Mouse (Mus musculus) MEL (cell line): Measurements from ENCODE around the gene Cotl1.

Source experiments
- BHLHE40 ChIP-seq: IDR thresholded peaks from 2 replicates; pipeline ENCODE4 v1.6.1; 2012; ENCODE audit warnings: low read depth, mild to moderate bottlenecking, inconsistent platforms, low read length, improper control_type of control experiment, borderline replicate concordance
- CHD1 ChIP-seq: IDR thresholded peaks from 2 replicates; pipeline ENCODE4 v1.6.1; 2012; ENCODE audit warnings: low read depth, mild to moderate bottlenecking, inconsistent platforms, low read length, improper control_type of control experiment
- CHD2 ChIP-seq: IDR thresholded peaks from 2 replicates; pipeline ENCODE4 v1.6.1; 2011; ENCODE audit warnings: low read length, improper control_type of control experiment
- CTCF ChIP-seq, 3 experiments: IDR thresholded peaks in 2 of 3; conservative IDR thresholded peaks in 1 of 3; 2 replicates each; pipeline ENCODE4 v1.5.1; 2011 to 2012; ENCODE audit warnings: low read length in 3 of 3, low read depth in 2 of 3, mild to moderate bottlenecking in 2 of 3, improper control_type of control experiment in 1 of 3, inconsistent platforms in 1 of 3, mixed read lengths in 1 of 3, moderate library complexity in 1 of 3; ENCODE audit not compliant: control insufficient read depth in 1 of 3, insufficient read depth in 1 of 3, poor library complexity in 1 of 3, severe bottlenecking in 1 of 3
- EP300 ChIP-seq, 2 experiments: IDR thresholded peaks; 2 replicates each; pipeline ENCODE4 v1.6.1; 2011; ENCODE audit warnings: improper control_type of control experiment in 2 of 2, low read length in 2 of 2, low read depth in 1 of 2, mild to moderate bottlenecking in 1 of 2
- MAFK ChIP-seq: IDR thresholded peaks from 2 replicates; pipeline ENCODE4 v1.6.1; 2011; ENCODE audit warnings: low read depth, mild to moderate bottlenecking, low read length, improper control_type of control experiment, borderline replicate concordance
- MXI1 ChIP-seq: IDR thresholded peaks from 2 replicates; pipeline ENCODE4 v1.6.1; 2011; ENCODE audit warnings: mild to moderate bottlenecking, low read depth, low read length, improper control_type of control experiment
- POLR2A ChIP-seq, 2 experiments: IDR thresholded peaks; 2 replicates each; pipeline ENCODE4 v1.6.1; 2011 to 2012; ENCODE audit warnings: low read length in 2 of 2, mild to moderate bottlenecking in 2 of 2, control low read depth in 1 of 2, improper control_type of control experiment in 1 of 2, low read depth in 1 of 2, moderate library complexity in 1 of 2; ENCODE audit not compliant: control insufficient read depth in 1 of 2, insufficient read depth in 1 of 2, poor library complexity in 1 of 2
- POLR2AphosphoS5 ChIP-seq: IDR thresholded peaks from 2 replicates; pipeline ENCODE4 v1.6.1; 2012; ENCODE audit warnings: low read depth, borderline replicate concordance, mild to moderate bottlenecking, inconsistent platforms, low read length, moderate library complexity, mixed read lengths
- TCF12 ChIP-seq: IDR thresholded peaks from 2 replicates; pipeline ENCODE4 v1.6.1; 2014; ENCODE audit warnings: low read depth, mild to moderate bottlenecking, inconsistent platforms, low read length, improper control_type of control experiment, moderate library complexity

GRCm38 (mm10) chr8:119786871-119787270 lies 53.5 kb downstream of the Cotl1 start:
- TF ChIP-seq TCF12 = peak; percentile 57; the same call in 1 of the 2 replicates
- TF ChIP-seq EP300 (IDR thresholded peaks at IDR 0.05; ENCODE audit: low read depth in 1 of 2, low read length in 2 of 2) = peak; percentile 38 to 55; a peak in 2 of 4 replicates
- TF ChIP-seq POLR2AphosphoS5 = no peak
- no peak for TF ChIP-seq CHD1
- TF ChIP-seq MXI1 = 0 out of 2 replicates have a peak, but pooled peaks have one; percentile 29
- TF ChIP-seq BHLHE40 = no peak
- TF ChIP-seq CHD2 = no peak
- no peak for TF ChIP-seq CTCF (IDR thresholded peaks at IDR 0.05 in 2 of 3, conservative IDR thresholded peaks at IDR 0.05 in 1 of 3; ENCODE audit: control insufficient read depth in 1 of 3, insufficient read depth in 1 of 3, low read depth in 2 of 3, low read length in 3 of 3, poor library complexity in 1 of 3, severe bottlenecking in 1 of 3)
- no peak for TF ChIP-seq POLR2A (IDR thresholded peaks at IDR 0.05; ENCODE audit: control insufficient read depth in 1 of 2, insufficient read depth in 1 of 2, low read depth in 1 of 2, low read length in 2 of 2, poor library complexity in 1 of 2)
- TF ChIP-seq MAFK = no peak
